Mouse (Mus musculus) bone marrow macrophage, adult 2 months (primary cell): ENCODE results near the gene Rit1.

Experiments
- CTCF ChIP-seq: IDR thresholded peaks from 2 replicates; pipeline ENCODE4 v1.5.1; 2012; ENCODE audit warnings: low read depth, mild to moderate bottlenecking, low read length, moderate library complexity
- POLR2A ChIP-seq: IDR thresholded peaks from 2 replicates; pipeline ENCODE4 v1.6.1; 2012; ENCODE audit warnings: mild to moderate bottlenecking, low read depth, low read length, borderline replicate concordance

DNA sequence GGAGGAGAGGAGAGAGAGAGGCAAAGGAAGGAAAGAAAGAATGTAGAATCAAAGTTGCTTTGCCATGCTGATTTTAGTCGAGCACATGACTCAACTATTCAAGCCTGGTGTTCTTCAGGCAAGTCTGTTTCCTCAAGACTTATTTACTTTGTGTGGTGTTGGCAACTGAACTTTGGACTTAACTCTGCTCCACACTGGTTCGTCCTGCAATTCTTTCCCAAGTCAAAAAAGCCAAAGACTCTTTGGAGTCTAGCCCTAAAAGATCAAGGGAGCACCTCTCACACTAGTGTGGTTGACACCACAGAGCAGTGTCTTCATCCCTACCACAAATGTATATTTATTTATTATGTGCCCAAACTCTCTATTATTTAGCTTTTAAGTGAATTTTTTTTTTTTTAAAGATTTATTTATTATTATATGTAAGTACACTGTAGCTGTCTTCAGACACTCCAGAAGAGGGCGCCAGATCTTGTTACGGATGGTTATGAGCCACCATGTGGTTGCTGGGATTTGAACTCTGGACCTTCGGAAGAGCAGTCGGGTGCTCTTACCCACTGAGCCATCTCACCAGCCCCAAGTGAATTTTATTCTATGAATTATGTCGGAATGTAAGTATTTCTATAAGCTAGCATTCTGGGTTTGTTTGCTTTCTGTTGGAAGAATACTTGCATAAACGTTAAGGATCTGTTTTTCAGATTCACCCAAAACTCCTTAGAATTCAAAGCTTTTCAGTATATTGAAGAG, 32.2 kb upstream of the Rit1 start:
- TF ChIP-seq CTCF (no peak), POLR2A (no peak)
